Mouse (Mus musculus) hindbrain, embryonic 16.5 days (tissue): ENCODE results near the gene Gdf7. TPM values are rescaled to one million over a fixed set of nuclear protein-coding genes. Genes with fewer than 3 reads are reported as not detected.
A peak's percentile ranks its signal among the peaks of the same experiment; 100 is the strongest.

Experiments
- ATAC-seq: fragments of 200-750 bp; cut with Nextera tagmentation; 2 replicates; pipeline ENCODE4 v1.8.0; 2017; ENCODE audit warnings: moderate TSS enrichment, moderate library complexity
- H3K27ac ChIP-seq: fragments of 300-500 bp; sonication (generic); 2 replicates; pipeline ENCODE4 v1.5.1; 2014; ENCODE audit warnings: low read depth, mild to moderate bottlenecking, control low read depth, low read length, moderate library complexity
- H3K27me3 ChIP-seq: fragments of 300-500 bp; sonication (generic); replicated peaks from 2 replicates; pipeline ENCODE4 v1.6.1; 2014; ENCODE audit warnings: low read length; ENCODE audit not compliant: control insufficient read depth, insufficient read depth
- H3K36me3 ChIP-seq: fragments of 300-500 bp; sonication (generic); 2 replicates; pipeline ENCODE4 v1.6.1; 2014; ENCODE audit warnings: mild to moderate bottlenecking, low read length, moderate library complexity, mixed read lengths; ENCODE audit not compliant: control insufficient read depth, insufficient read depth
- H3K4me1 ChIP-seq: fragments of 300-500 bp; sonication (generic); 2 replicates; pipeline ENCODE4 v1.6.1; 2014; ENCODE audit warnings: low read depth, low read length; ENCODE audit not compliant: control insufficient read depth, insufficient read depth
- H3K4me2 ChIP-seq: fragments of 300-500 bp; sonication (generic); 2 replicates; pipeline ENCODE4 v1.6.1; 2014; ENCODE audit warnings: mild to moderate bottlenecking, low read length, control low read depth, moderate library complexity
- H3K4me3 ChIP-seq: fragments of 300-500 bp; sonication (generic); 2 replicates; pipeline ENCODE4 v1.5.1; 2014; ENCODE audit warnings: mild to moderate bottlenecking, low read length, control low read depth, moderate library complexity
- H3K9ac ChIP-seq: fragments of 300-500 bp; sonication (generic); 2 replicates; pipeline ENCODE4 v1.6.1; 2014; ENCODE audit warnings: low read depth, mild to moderate bottlenecking, control low read depth, low read length, moderate library complexity
- H3K9me3 ChIP-seq: fragments of 300-500 bp; sonication (generic); 2 replicates; pipeline ENCODE4 v1.6.1; 2014; ENCODE audit warnings: mild to moderate bottlenecking, low read length, moderate library complexity; ENCODE audit not compliant: control insufficient read depth
- WGBS: fragments of 180-500 bp; shearing (Covaris S2); extraction: QIAGEN DNeasy Blood & Tissue Kit; methylation state at CpG from one replicate; pipeline ENCODE4 v1.1.7; 2014; 5-methylcytosine and 5-hydroxymethylcytosine counted together
- polyA plus RNA-seq: library from polyadenylated mRNA; unstranded; fragments of >200 nt; fragmentation: Nextera tagmentation; extraction: Ambion mirVana; gene quantifications from 2 replicates; pipeline ENCODE4 v1.2.1, GENCODE M21; 2015

The Gdf7 gene
- polyA plus RNA-seq, 1 experiment from 2014 or later = 0.28 TPM

DNA sequence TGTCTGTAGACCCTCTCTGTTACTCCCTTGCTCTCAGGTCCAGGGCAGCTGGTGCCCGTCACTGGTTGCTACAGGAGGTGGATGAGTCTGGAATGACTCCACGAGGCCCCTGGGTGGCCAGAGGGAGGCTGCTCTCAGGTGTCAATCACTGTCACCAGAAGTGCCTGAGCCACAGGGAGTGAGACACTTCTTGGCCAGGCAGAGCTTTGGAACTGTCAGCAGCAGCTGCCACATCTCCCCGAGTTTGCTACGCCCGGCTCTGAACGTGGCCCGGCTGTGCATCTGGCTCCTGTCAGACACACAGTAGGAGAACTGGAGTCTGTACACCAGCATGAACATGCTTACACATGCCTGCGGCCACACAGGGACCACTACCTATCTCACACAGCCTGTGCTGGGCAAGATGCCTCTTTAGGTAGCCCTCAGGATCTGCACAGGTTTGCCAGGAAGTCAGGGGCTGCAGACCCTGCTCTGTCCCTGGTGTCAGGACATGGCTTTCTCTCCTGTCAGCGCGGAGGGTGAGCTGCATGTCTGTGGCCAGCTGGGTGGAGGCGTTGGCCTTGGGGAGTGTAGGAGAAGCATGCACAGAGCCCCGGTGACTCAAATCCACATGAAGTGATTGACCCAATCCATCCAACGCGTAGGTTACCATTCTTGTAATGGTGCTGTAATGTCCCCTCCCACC is 29.9 kb upstream of the Gdf7 start:
- ATAC-seq = peak; percentile 63
- Histone ChIP-seq H3K9me3 (no peaks in the 10 kb centered on the region), H3K27ac (no peak overlapping the region), H3K27me3 (no peaks in the 10 kb centered on the region), H3K9ac (no peak overlapping the region), H3K4me2 (no peak overlapping the region), H3K4me1 (peaks cover 22% of the 10 kb centered on the region), H3K4me3 (no peak overlapping the region), H3K36me3 (peaks cover 5% of the 10 kb centered on the region)
- WGBS = 52% methylated on average over 14 of the region's 14 CpGs

DNA sequence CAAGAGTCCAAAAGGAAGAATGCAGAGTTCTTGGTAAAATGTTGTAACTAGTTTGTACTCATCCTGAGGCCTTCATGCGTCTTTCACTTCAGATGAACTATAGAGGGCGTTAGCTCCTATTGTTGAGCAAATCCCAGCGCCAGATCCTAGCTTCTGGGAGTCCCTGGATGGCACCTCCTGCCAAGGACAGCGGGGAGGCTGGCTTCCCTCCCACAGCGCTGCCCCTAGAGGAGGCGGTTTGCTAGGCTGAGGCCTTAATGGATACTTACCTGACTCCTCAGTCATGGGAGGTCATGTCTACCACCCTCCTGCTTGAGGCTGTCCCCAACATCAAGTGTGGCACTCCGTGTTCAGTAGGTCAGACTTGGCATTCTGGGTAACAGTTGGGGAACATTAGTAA is 27.5 kb upstream of the Gdf7 start:
- no peak overlapping the region for H3K4me3 ChIP-seq
- no peaks in the 10 kb centered on the region for H3K27me3 ChIP-seq
- H3K27ac ChIP-seq = no peak overlapping the region
- ATAC-seq = no peak
- no peak overlapping the region for H3K4me2 ChIP-seq
- WGBS = 86% methylated on average over 7 of the region's 7 CpGs
- H3K36me3 ChIP-seq = peaks cover 8% of the 10 kb centered on the region
- no peaks in the 10 kb centered on the region for H3K9me3 ChIP-seq
- no peak overlapping the region for H3K9ac ChIP-seq
- H3K4me1 ChIP-seq = peaks cover 22% of the 10 kb centered on the region

DNA sequence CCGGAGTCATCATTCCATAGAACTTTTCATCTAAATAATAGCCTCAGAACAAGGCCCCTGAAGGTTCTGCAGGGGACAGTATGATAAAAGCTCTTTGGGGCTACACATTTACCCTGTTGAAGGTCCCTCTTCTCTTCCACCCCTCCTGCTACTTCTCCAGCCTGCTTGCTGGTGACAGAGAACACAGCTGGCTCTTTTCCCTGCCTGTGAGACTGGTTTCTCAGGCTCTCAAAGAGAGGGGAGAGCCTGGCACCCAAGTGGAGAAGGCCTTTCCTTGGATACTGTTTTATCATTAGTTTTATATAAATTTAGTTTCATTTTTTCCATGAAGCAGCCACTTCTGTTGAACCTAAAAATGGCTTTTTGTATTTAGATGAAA is 25.9 kb upstream of the Gdf7 start:
- Histone ChIP-seq H3K36me3 (peaks cover 12% of the 10 kb centered on the region), H3K4me3 (no peak overlapping the region), H3K9me3 (no peaks in the 10 kb centered on the region), H3K27ac (peak overlapping the region; percentile 44), H3K4me1 (peaks cover 22% of the 10 kb centered on the region), H3K9ac (peak overlapping the region; percentile 56), H3K4me2 (no peak overlapping the region), H3K27me3 (no peaks in the 10 kb centered on the region)
- WGBS = 62% methylated on average over 1 of the region's 1 CpGs
- no peak for ATAC-seq

DNA sequence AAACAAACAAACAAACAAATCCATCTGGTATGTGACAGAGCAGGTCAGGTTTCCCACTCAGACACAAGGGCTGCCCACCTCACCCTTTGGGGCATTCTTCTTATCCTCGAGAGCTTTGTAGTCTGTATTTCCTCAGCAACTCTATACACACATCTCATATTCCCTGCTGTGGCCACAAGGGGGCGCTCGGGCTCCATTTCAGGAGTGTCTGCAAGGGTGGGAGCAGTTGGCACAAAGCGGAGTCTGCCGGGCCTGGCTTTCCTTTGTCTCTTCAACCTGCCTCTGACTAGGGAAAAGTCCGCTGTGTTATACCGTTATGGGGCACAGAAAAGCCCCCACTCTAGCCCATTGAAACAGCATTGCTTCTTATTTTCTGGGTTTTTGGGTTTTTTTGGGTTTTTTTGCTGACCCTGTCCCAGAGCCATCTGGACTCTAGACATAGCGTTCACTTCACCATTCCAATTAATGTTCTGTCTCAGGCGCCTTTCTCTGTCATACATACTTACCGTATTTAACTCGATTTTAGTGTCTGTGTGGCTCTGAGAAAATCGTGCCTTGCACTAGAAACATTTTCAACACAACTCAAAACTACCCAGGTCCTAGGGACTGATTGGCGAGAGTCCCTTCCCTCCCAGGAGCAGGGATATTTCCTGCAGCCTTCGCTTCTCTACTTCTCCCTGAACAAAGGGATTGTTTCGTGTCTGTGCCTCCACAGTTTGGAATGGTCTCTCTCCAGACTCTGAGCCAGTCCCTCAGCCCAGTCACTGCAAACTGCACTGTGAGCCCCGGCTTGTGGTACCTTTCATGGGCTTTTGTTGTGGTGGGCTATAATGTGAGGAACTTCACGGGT is 25.3 kb upstream of the Gdf7 start:
- WGBS = 13% methylated on average over 17 of the region's 17 CpGs
- Histone ChIP-seq H3K4me3 (no peak overlapping the region), H3K27me3 (no peaks in the 10 kb centered on the region), H3K4me1 (peaks cover 18% of the 10 kb centered on the region), H3K9ac (peak overlapping the region; percentile 56), H3K27ac (peak overlapping the region; percentile 44), H3K36me3 (peaks cover 15% of the 10 kb centered on the region), H3K9me3 (no peaks in the 10 kb centered on the region), H3K4me2 (peak overlapping the region; percentile 32)
- peak; percentile 90 for ATAC-seq

DNA sequence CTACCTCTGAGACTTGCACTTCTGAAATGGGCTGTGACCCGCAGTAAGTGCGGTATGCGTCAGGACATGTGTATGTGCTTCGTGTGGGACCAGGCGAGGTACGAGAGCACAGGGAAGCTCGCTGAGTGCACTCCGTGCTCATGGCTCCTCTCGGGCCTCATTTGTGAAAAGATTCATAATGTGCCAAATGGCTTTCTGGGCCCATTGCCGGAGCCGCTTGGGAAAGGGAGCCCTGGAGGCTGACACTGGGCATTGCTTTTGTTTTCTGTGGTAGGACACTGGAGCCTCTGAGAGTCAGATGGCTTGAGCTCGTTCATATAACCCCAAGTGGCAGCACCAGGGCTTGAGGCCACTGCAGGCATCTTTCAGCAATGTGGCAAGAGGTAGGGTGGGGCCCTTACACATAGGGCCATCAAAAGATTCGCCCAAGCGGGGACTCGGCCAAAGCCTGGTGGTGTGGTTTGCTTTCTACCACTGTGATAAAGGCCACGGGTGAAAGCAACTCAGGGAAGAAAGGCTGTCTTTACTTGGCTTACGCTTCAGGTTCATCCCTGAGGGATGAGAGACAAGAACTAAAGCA is 24.3 kb upstream of the Gdf7 start:
- no peak overlapping the region for H3K4me3 ChIP-seq
- H3K4me2 ChIP-seq = no peak overlapping the region
- H3K27ac ChIP-seq = no peak overlapping the region
- H3K27me3 ChIP-seq = no peaks in the 10 kb centered on the region
- H3K9ac ChIP-seq = no peak overlapping the region
- peaks cover 12% of the 10 kb centered on the region for H3K4me1 ChIP-seq
- no peak for ATAC-seq
- H3K36me3 ChIP-seq = peaks cover 18% of the 10 kb centered on the region
- WGBS = 86% methylated on average over 17 of the region's 17 CpGs
- no peaks in the 10 kb centered on the region for H3K9me3 ChIP-seq

DNA sequence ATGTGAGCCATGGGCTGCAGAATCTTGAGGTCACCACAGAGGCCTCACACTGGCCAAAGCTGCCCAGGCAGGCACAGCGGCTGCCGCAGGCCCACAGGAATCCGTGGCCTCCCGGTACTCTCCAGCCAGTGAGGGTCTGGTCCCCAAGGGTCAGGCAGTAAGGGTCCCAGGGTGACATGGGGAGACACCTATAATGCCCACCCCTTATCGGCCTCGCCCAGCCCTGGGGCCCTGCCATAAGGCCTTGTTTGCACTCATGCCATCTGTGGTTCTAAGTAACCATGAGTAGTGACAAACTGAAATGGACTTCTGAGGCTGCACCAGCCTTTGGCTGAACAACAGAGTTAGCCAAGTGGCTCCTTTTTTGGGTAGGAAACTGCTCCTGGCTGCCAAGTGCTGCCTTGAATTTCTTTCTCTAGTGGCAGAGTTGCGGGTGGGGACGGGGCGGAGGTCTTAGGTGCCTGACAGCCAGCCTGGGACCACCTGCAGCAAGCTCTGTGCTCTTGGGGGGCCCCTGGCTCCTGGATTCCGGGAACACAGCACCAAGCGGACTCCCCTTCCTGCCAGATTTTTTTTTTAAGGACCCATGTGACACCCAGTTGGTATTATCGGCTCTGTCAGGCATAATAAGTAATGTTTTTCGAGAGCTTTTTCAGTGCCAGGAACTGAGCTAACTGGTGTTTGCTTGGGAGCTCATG is 23.6 kb upstream of the Gdf7 start:
- Histone ChIP-seq H3K27me3 (no peaks in the 10 kb centered on the region), H3K36me3 (peaks cover 18% of the 10 kb centered on the region), H3K9ac (no peak overlapping the region), H3K4me2 (no peak overlapping the region), H3K4me3 (no peak overlapping the region), H3K9me3 (no peaks in the 10 kb centered on the region), H3K27ac (no peak overlapping the region), H3K4me1 (peaks cover 12% of the 10 kb centered on the region)
- 94% methylated on average over 13 of the region's 13 CpGs for WGBS
- no peak for ATAC-seq

DNA sequence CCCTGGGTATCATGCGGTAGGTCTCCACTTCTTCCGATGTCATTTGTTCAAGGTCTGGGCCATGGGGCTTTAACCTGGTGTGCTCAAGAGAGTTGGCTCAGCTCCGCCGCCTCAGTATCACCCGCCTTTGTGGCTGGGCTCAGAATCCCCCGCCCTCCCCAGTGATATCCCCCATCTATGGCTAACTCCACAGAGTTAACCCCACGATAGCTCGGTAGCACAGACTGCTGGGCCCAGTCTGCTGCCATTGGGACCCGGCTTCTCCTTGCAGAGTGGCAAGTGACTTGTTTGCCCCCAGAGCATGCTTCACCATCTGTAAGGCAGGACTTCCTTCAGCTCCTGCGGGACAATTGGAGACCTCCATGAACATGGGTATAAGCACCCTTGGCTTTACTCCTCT is 22.3 kb upstream of the Gdf7 start:
- H3K9me3 ChIP-seq = no peaks in the 10 kb centered on the region
- H3K4me3 ChIP-seq = no peak overlapping the region
- H3K27ac ChIP-seq = no peak overlapping the region
- peaks cover 15% of the 10 kb centered on the region for H3K36me3 ChIP-seq
- H3K9ac ChIP-seq = no peak overlapping the region
- ATAC-seq = no peak
- 84% methylated on average over 10 of the region's 10 CpGs for WGBS
- no peak overlapping the region for H3K4me2 ChIP-seq
- no peaks in the 10 kb centered on the region for H3K27me3 ChIP-seq
- H3K4me1 ChIP-seq = peaks cover 12% of the 10 kb centered on the region

DNA sequence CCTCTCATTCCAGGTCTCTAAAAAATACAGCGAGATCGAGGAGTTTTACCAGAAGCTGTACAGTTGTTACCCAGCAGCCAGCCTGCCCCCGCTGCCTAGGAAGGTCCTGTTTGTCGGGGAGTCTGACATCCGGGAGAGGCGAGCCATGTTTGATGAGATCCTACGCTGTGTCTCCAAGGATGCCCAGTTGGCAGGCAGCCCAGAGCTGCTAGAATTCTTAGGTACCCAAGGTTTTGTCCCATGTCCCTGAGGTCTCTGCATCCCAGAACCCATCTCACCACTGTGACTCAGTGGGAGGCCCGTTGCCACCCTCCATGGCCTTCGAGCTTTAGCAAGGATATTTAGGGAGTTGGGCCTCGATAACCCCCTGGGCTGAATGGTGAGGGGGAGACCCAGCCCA is 19.8 kb upstream of the Gdf7 start:
- Histone ChIP-seq H3K27ac (no peak overlapping the region), H3K9ac (no peak overlapping the region), H3K4me1 (no peaks in the 10 kb centered on the region), H3K27me3 (no peaks in the 10 kb centered on the region), H3K36me3 (peaks cover 15% of the 10 kb centered on the region), H3K4me3 (no peak overlapping the region), H3K9me3 (no peaks in the 10 kb centered on the region), H3K4me2 (no peak overlapping the region)
- 71% methylated on average over 10 of the region's 10 CpGs for WGBS
- no peak for ATAC-seq
